Mouse (Mus musculus): ENCODE measurements around the gene Vamp4. TPM values are rescaled to one million over a fixed set of nuclear protein-coding genes. Genes with fewer than 3 reads are reported as not detected.

The Vamp4 gene
- polyA plus RNA-seq, 1 experiment from 2014 or later: 35.8 TPM

- ATAC-seq (ENCODE audit: insufficient number of reproducible peaks, insufficient read depth, low FRiP score, low read depth): no peak
- Histone ChIP-seq H3K36me3 (ENCODE audit: control insufficient read depth, insufficient read depth, low read length) (peaks cover 27% of the 10 kb centered on the region), H3K4me2 (ENCODE audit: low read length) (peak overlapping the region; percentile 3; the same call in 1 of the 2 replicates), H3K4me1 (ENCODE audit: control insufficient read depth in 2 of 2, insufficient read depth in 2 of 2, low read length in 2 of 2) (peaks cover 0 to 2% of the 10 kb centered on the region in 2 experiments; a peak in 2 of 4 replicates), H3K4me3 (ENCODE audit: control insufficient read depth in 1 of 2, insufficient read depth in 1 of 2, low read depth in 1 of 2, low read length in 2 of 2) (no peak overlapping the region), H3K9ac (ENCODE audit: low read length) (no peak overlapping the region), H3K9me3 (ENCODE audit: control insufficient read depth, low read length) (no peaks in the 10 kb centered on the region), H3K27me3 (ENCODE audit: control insufficient read depth, insufficient read depth, low read length) (no peaks in the 10 kb centered on the region), H3K27ac (replicated peaks in 1 of 2; ENCODE audit: control insufficient read depth in 1 of 2, insufficient read depth in 1 of 2, low read depth in 2 of 2, low read length in 2 of 2) (no peak overlapping the region)
- 7% methylated on average over 9 of the region's 9 CpGs for WGBS
Measured at GRCm38 (mm10) chr1:162589443-162589842, 19.1 kb downstream of the Vamp4 start.

DNA sequence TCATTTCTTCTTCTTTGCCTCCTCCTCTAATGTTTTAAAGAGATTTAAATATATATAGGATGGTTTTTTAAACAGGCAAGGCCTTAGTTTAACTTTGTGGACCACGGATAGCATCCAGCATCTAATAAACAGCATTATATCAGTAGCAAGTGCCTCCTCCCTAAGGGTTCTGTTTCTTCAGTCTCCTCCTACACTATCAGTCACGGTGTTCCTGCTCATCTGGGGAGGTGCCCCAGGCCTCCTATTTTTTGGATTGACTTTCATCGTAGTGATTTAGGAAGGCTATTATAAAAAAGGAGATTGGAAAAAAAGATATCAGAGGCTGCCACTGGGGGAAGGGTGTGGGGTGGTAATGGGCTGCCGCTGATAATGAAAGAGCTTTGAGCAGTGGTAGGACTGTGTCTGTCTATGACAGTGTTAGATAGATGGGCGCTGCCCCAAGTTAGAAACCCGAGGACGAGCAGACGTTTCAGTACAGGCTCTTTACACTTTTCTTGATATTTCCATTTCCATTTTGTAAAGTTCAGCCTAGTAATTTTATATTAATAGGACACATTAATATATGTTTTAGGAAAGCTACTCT lies 20.2 kb downstream of the Vamp4 start:
- no peak overlapping the region for H3K9ac ChIP-seq (ENCODE audit: low read length)
- H3K9me3 ChIP-seq (ENCODE audit: control insufficient read depth, low read length): no peaks in the 10 kb centered on the region
- 42% methylated on average over 8 of the region's 8 CpGs for WGBS
- no peak overlapping the region for H3K4me2 ChIP-seq (ENCODE audit: low read length)
- no peak overlapping the region for H3K27ac ChIP-seq (replicated peaks in 1 of 2; ENCODE audit: control insufficient read depth in 1 of 2, insufficient read depth in 1 of 2, low read depth in 2 of 2, low read length in 2 of 2)
- no peaks in the 10 kb centered on the region for H3K27me3 ChIP-seq (ENCODE audit: control insufficient read depth, insufficient read depth, low read length)
- no peak for ATAC-seq (ENCODE audit: insufficient number of reproducible peaks, insufficient read depth, low FRiP score, low read depth)
- peaks cover 23% of the 10 kb centered on the region for H3K36me3 ChIP-seq (ENCODE audit: control insufficient read depth, insufficient read depth, low read length)
- no peak overlapping the region for H3K4me3 ChIP-seq (ENCODE audit: control insufficient read depth in 1 of 2, insufficient read depth in 1 of 2, low read depth in 1 of 2, low read length in 2 of 2)
- peaks cover 0 to 2% of the 10 kb centered on the region in 2 experiments; a peak in 2 of 4 replicates for H3K4me1 ChIP-seq (ENCODE audit: control insufficient read depth in 2 of 2, insufficient read depth in 2 of 2, low read length in 2 of 2)

- Histone ChIP-seq H3K4me2 (ENCODE audit: low read length) (no peak overlapping the region), H3K4me3 (ENCODE audit: control insufficient read depth in 1 of 2, insufficient read depth in 1 of 2, low read depth in 1 of 2, low read length in 2 of 2) (no peak overlapping the region), H3K36me3 (ENCODE audit: control insufficient read depth, insufficient read depth, low read length) (peaks cover 51% of the 10 kb centered on the region), H3K27ac (replicated peaks in 1 of 2; ENCODE audit: control insufficient read depth in 1 of 2, insufficient read depth in 1 of 2, low read depth in 2 of 2, low read length in 2 of 2) (no peak overlapping the region), H3K4me1 (ENCODE audit: control insufficient read depth in 2 of 2, insufficient read depth in 2 of 2, low read length in 2 of 2) (peaks cover 0 to 3% of the 10 kb centered on the region in 2 experiments; a peak in 1 of 4 replicates), H3K9me3 (ENCODE audit: control insufficient read depth, low read length) (no peaks in the 10 kb centered on the region), H3K9ac (ENCODE audit: low read length) (no peak overlapping the region), H3K27me3 (ENCODE audit: control insufficient read depth, insufficient read depth, low read length) (no peaks in the 10 kb centered on the region)
- ATAC-seq (ENCODE audit: insufficient number of reproducible peaks, insufficient read depth, low FRiP score, low read depth): no peak
- WGBS: 44% methylated on average over 3 of the region's 3 CpGs
Measured at GRCm38 (mm10) chr1:162597379-162598102, 27.2 kb downstream of the Vamp4 start.

DNA sequence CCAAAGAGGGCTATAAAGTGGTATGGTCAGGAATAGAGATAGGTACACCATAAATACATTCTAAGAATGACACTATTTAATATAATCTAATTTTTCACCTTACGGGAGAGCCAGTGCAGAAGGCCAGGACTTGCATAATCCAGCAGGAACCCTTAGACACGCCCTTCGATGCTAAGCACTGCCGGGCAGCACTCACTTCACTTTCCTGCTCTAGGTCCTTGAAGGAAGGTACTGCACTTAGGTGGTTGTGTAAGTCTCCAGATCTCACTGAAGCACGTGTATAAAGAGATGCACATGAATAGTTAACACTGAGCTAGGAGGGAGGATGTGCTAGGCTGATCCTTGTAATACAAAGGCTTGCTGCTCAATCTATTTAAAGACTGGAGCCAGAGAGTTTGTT lies 29.3 kb downstream of the Vamp4 start:
- WGBS: 92% methylated on average over 5 of the region's 5 CpGs
- Histone ChIP-seq H3K9ac (ENCODE audit: low read length) (no peak overlapping the region), H3K9me3 (ENCODE audit: control insufficient read depth, low read length) (0 out of 2 replicates have a peak, but pooled peaks cover 3% of the 10 kb centered on the region), H3K4me3 (ENCODE audit: control insufficient read depth in 1 of 2, insufficient read depth in 1 of 2, low read depth in 1 of 2, low read length in 2 of 2) (no peak overlapping the region), H3K27me3 (ENCODE audit: control insufficient read depth, insufficient read depth, low read length) (no peaks in the 10 kb centered on the region), H3K36me3 (ENCODE audit: control insufficient read depth, insufficient read depth, low read length) (peaks cover 43% of the 10 kb centered on the region), H3K4me2 (ENCODE audit: low read length) (no peak overlapping the region), H3K27ac (replicated peaks in 1 of 2; ENCODE audit: control insufficient read depth in 1 of 2, insufficient read depth in 1 of 2, low read depth in 2 of 2, low read length in 2 of 2) (no peak overlapping the region), H3K4me1 (ENCODE audit: control insufficient read depth in 2 of 2, insufficient read depth in 2 of 2, low read length in 2 of 2) (peaks cover 0 to 3% of the 10 kb centered on the region in 2 experiments; a peak in 1 of 4 replicates)
- no peak for ATAC-seq (ENCODE audit: insufficient number of reproducible peaks, insufficient read depth, low FRiP score, low read depth)

DNA sequence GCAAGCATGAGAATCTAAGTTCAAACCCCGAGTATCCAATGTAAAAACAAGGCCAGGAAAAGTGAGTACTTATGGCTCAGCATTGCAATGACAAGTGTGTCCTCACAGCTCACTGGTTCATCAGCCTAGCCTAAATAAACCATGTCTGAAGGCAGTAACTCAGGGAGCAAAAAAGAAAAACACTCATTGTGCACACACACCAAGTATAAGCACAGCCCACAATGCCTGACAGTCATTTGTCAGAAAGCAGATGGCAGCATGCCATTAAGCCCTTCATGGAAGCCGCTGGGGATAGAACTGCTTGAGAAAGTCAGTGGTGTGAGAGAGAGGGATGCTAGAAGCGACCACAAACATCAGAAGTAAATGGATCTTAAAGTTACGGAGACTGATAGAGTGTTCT lies 31.0 kb downstream of the Vamp4 start:
- no peak overlapping the region for H3K4me3 ChIP-seq (ENCODE audit: control insufficient read depth in 1 of 2, insufficient read depth in 1 of 2, low read depth in 1 of 2, low read length in 2 of 2)
- no peak overlapping the region for H3K27ac ChIP-seq (replicated peaks in 1 of 2; ENCODE audit: control insufficient read depth in 1 of 2, insufficient read depth in 1 of 2, low read depth in 2 of 2, low read length in 2 of 2)
- H3K9me3 ChIP-seq (ENCODE audit: control insufficient read depth, low read length): 0 out of 2 replicates have a peak, but pooled peaks cover 3% of the 10 kb centered on the region
- WGBS: 86% methylated on average over 4 of the region's 4 CpGs
- H3K27me3 ChIP-seq (ENCODE audit: control insufficient read depth, insufficient read depth, low read length): no peaks in the 10 kb centered on the region
- H3K9ac ChIP-seq (ENCODE audit: low read length): no peak overlapping the region
- H3K36me3 ChIP-seq (ENCODE audit: control insufficient read depth, insufficient read depth, low read length): peaks cover 38% of the 10 kb centered on the region
- no peak overlapping the region for H3K4me2 ChIP-seq (ENCODE audit: low read length)
- H3K4me1 ChIP-seq (ENCODE audit: control insufficient read depth in 2 of 2, insufficient read depth in 2 of 2, low read length in 2 of 2): peaks cover 0 to 3% of the 10 kb centered on the region in 2 experiments; a peak in 1 of 4 replicates
- ATAC-seq (ENCODE audit: insufficient number of reproducible peaks, insufficient read depth, low FRiP score, low read depth): no peak

DNA sequence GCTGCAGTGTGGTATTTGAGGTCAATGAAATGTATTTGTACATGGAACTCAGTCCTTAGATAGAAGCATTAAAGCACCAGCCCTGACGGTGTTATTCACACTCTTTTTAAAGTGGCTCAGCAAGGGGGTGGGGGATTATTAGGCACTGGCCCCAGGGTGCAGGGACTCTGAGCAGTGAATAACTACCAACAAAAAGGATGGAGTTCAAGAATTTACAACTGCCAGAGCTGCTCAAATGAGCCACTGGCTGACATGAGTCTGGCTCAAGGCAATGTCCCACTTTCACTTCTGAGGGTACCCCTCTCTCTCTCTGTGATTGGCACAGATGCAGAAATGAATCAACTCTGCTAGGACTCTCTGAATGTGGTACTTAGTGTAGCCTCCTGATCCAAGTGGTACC lies 37.8 kb downstream of the Vamp4 start:
- H3K27me3 ChIP-seq (ENCODE audit: control insufficient read depth, insufficient read depth, low read length): no peaks in the 10 kb centered on the region
- WGBS: 19% methylated on average over 1 of the region's 1 CpGs
- 0 out of 2 replicates have a peak, but pooled peaks cover 1% of the 10 kb centered on the region for H3K9me3 ChIP-seq (ENCODE audit: control insufficient read depth, low read length)
- no peaks in the 10 kb centered on the region for H3K4me1 ChIP-seq (ENCODE audit: control insufficient read depth in 2 of 2, insufficient read depth in 2 of 2, low read length in 2 of 2)
- no peak overlapping the region for H3K4me2 ChIP-seq (ENCODE audit: low read length)
- no peak overlapping the region for H3K27ac ChIP-seq (replicated peaks in 1 of 2; ENCODE audit: control insufficient read depth in 1 of 2, insufficient read depth in 1 of 2, low read depth in 2 of 2, low read length in 2 of 2)
- H3K36me3 ChIP-seq (ENCODE audit: control insufficient read depth, insufficient read depth, low read length): no peaks in the 10 kb centered on the region
- H3K4me3 ChIP-seq (ENCODE audit: control insufficient read depth in 1 of 2, insufficient read depth in 1 of 2, low read depth in 1 of 2, low read length in 2 of 2): no peak overlapping the region
- H3K9ac ChIP-seq (ENCODE audit: low read length): no peak overlapping the region
- no peak for ATAC-seq (ENCODE audit: insufficient number of reproducible peaks, insufficient read depth, low FRiP score, low read depth)

- H3K4me2 ChIP-seq (ENCODE audit: low read length): no peak overlapping the region
- WGBS: 36% methylated on average over 9 of the region's 9 CpGs
- H3K27me3 ChIP-seq (ENCODE audit: control insufficient read depth, insufficient read depth, low read length): no peaks in the 10 kb centered on the region
- H3K9ac ChIP-seq (ENCODE audit: low read length): no peak overlapping the region
- no peaks in the 10 kb centered on the region for H3K4me1 ChIP-seq (ENCODE audit: control insufficient read depth in 2 of 2, insufficient read depth in 2 of 2, low read length in 2 of 2)
- ATAC-seq (ENCODE audit: insufficient number of reproducible peaks, insufficient read depth, low FRiP score, low read depth): no peak
- H3K27ac ChIP-seq (replicated peaks in 1 of 2; ENCODE audit: control insufficient read depth in 1 of 2, insufficient read depth in 1 of 2, low read depth in 2 of 2, low read length in 2 of 2): no peak overlapping the region
- H3K4me3 ChIP-seq (ENCODE audit: control insufficient read depth in 1 of 2, insufficient read depth in 1 of 2, low read depth in 1 of 2, low read length in 2 of 2): no peak overlapping the region
- H3K9me3 ChIP-seq (ENCODE audit: control insufficient read depth, low read length): no peaks in the 10 kb centered on the region
- no peaks in the 10 kb centered on the region for H3K36me3 ChIP-seq (ENCODE audit: control insufficient read depth, insufficient read depth, low read length)
Measured at GRCm38 (mm10) chr1:162609633-162610250, 39.4 kb downstream of the Vamp4 start.
